Mouse (Mus musculus) CH12.LX (cell line): Measurements from ENCODE around the gene Tomm40l.

Experiments
- CTCF ChIP-seq, 2 experiments: IDR thresholded peaks in 1 of 2; conservative IDR thresholded peaks in 1 of 2; 2 replicates each; pipeline ENCODE4 v1.5.1; 2011 to 2012; ENCODE audit warnings: low read depth in 2 of 2, low read length in 2 of 2, improper control_type of control experiment in 1 of 2, inconsistent platforms in 1 of 2, mild to moderate bottlenecking in 1 of 2, moderate library complexity in 1 of 2
- ELF1 ChIP-seq: IDR thresholded peaks from 2 replicates; pipeline ENCODE4 v1.6.1; 2014; ENCODE audit warnings: low read depth, mild to moderate bottlenecking, inconsistent platforms, low read length, improper control_type of control experiment
- MAZ ChIP-seq: IDR thresholded peaks from 2 replicates; pipeline ENCODE4 v1.6.1; 2012; ENCODE audit warnings: low read depth, mild to moderate bottlenecking, inconsistent platforms, low read length, improper control_type of control experiment, moderate library complexity
- MYC ChIP-seq: IDR thresholded peaks from 2 replicates; pipeline ENCODE4 v1.6.1; 2011; ENCODE audit warnings: low read depth, mild to moderate bottlenecking, improper control_type of control experiment, low read length
- POLR2A ChIP-seq: IDR thresholded peaks from 2 replicates; pipeline ENCODE4 v1.6.1; 2011; ENCODE audit warnings: low read depth, mild to moderate bottlenecking, improper control_type of control experiment, low read length
- TCF12 ChIP-seq: IDR thresholded peaks from 2 replicates; pipeline ENCODE4 v1.6.1; 2014; ENCODE audit warnings: low read depth, mild to moderate bottlenecking, inconsistent platforms, low read length, improper control_type of control experiment
- UBTF ChIP-seq: IDR thresholded peaks from 2 replicates; pipeline ENCODE4 v1.6.1; 2012; ENCODE audit warnings: low read depth, mild to moderate bottlenecking, inconsistent platforms, low read length, improper control_type of control experiment, moderate library complexity
- ZKSCAN1 ChIP-seq: IDR thresholded peaks from 2 replicates; pipeline ENCODE4 v1.6.1; 2012; ENCODE audit warnings: low read depth, inconsistent platforms, low read length, improper control_type of control experiment, borderline replicate concordance

DNA sequence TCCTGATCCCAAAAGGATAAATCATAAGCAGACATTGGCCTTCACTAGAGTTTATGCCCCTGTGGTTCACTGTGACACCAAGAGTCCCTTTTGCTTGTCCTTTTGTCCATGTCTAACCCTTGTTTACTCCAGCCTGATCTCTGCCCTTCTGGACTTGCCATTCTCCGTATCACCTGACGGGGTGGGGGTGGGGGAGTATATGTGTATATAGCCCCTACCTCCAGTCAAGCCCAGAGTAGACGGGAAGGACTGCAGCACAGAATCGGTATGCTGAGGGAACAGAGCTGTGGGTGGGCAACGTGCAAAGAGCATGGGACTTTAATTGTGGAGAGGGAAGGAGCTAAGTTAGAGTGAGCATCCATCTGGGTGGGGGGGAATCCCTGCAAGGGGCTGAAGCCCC lies 2.5 kb upstream of the Tomm40l start, which contains the start of gene Apoa2:
- TF ChIP-seq CTCF (conservative IDR thresholded peaks at IDR 0.05 in 1 of 2, IDR thresholded peaks at IDR 0.05 in 1 of 2; ENCODE audit: low read depth in 2 of 2, low read length in 2 of 2) (no peak), POLR2A (no peak), UBTF (no peak), MAZ (no peak), MYC (no peak), ELF1 (no peak), ZKSCAN1 (no peak), TCF12 (no peak)
